Mouse (Mus musculus) urinary bladder, postnatal 14 days (tissue): Measurements from ENCODE around the gene Nes.

Source experiments
- DNase-seq: peaks from one replicate; pipeline ENCODE4 v3.0.0; 2021; ENCODE audit warnings: low spot score

Nes gene

DNA sequence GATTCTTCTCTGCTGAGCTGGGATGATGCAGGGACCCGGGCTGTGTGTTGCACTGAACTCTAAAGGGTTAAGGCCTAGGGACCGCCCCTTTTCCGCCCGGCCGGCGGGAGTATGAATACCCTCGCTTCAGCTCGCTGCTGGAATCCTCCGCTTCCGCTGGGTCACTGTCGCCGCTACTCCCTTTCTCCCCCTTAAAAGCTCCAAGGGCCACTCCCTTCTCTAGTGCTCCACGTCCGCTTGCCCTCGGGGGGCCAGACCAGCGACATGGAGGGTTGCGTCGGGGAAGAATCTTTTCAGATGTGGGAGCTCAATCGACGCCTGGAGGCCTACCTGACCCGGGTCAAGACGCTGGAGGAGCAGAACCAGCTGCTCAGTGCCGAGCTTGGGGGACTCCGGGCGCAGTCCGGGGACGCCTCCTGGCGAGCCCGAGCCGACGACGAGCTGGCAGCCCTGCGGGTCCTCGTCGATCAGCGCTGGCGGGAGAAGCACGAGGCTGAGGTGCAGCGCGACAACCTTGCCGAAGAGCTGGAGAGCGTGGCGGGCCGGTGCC lies at the start of gene Nes:
Nes (plus strand) TSS at position 140 of the 550 bp plus-strand sequence.
- peak; percentile 48 for DNase-seq

DNA sequence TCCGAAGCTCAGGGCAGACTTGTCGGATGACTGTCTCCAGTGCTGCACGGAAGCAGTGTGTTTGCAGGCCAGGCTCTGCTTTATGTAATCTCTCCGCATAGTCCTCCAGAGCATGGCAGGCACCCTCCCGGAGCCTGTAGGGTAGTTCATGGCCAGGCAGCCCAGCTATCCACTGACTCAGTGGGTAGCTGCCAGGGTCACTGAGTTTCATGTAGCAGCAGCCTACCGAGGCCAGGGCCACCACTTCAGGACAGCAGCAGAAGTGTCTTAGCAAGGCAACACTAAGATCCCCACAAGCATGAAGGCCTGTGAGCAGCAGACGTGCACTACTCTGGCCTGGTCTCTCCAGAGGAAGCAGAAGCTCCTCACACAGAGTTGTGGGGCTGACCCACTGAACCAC lies 45.9 kb upstream of the Nes start:
- DNase-seq = no peak

DNA sequence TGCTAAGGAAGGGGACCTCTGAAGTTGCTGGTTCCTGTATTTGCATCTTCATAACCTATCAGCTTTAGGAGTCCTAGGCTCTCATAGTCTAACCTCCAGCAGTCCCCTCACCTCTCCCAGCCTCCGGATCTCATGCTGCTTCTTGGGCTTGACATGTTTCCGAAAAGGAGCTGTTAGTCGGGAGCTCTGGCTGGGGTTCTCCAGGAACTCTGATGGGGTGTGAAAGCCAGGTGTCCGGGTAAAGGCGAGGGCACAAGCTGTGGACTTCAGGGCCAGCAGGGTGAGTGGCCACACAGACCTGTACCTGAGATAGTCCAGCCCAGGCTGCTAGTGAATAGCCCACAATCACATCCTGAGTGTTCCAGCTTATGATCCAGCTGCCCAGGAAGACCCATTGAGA lies 43.4 kb upstream of the Nes start:
- no peak for DNase-seq

DNA sequence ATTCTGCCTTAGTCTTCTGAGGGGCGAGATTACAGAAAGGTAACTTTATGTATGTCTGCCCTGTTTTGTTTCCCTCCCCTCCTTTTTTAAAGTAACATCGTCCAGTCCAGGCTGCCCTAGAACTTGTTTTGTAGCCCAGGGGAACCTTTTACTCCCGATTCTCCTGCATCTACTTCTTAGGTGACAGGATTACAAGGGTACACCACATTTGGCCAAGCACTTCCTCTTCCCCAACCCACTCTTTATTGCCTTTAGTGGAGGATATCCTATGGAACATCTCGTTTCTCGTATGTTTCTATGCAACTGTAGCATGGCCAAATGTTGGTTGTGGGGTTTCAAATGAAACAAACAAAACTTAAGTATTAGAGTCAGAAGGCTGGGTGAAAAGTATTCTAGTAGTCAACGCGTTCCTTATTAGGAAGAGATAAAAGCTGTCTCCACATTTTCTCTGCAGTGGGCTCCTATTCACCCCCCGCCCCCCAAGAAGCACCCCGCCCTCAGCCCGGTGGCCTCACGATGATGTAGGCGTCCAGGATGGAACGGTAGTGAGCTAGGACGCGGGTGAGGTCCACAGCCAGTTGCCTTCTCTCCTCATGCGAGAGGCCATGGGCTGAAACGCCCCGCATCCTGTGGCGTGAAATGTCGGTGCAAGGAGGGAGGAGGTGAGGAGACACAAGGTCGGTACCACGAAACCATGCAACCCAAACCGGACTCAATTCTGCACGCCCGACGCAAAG lies 41.4 kb upstream of the Nes start:
- DNase-seq = no peak

DNA sequence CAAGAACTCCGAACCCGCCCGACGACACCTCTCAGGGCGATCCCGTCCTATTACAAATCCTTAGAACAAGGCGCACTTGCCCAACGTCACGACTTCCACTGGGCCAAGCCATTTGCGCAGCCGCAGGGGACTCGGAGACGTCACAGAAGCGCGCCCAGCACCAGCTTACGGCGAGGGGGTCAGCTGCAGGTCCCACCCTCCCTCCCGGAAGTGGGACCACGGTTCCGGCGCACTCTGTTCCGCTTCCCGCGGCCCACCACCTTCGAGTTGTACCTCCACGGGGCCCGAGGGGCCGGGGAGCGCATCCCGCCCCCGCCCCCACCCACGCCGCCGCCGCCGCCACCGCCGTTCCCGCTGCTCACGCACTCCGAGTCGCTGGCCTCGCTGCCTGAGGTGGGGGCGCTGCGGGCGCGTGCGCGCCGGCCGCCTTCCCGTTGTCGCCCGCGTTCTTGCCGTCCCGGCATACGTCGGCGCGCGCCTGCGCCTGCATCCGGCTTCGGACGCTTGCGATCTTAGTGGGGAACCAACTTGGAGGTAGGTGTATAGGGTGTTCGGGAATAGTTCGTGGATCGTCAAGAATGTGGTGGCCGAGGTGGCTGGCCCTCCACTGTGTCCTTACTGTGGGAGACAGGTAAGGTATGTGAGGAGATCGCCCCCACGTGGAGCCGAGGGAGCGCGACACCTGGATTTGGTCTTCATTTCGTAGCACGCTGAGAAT lies 40.6 kb upstream of the Nes start, which contains the start of the genes Isg20l2 and Rrnad1:
Isg20l2 (plus strand) TSS at position 237 of the 718 bp plus-strand sequence.
Rrnad1 (minus strand) TSS at position 640 of the 718 bp plus-strand sequence.
- DNase-seq = peak; percentile 97

DNA sequence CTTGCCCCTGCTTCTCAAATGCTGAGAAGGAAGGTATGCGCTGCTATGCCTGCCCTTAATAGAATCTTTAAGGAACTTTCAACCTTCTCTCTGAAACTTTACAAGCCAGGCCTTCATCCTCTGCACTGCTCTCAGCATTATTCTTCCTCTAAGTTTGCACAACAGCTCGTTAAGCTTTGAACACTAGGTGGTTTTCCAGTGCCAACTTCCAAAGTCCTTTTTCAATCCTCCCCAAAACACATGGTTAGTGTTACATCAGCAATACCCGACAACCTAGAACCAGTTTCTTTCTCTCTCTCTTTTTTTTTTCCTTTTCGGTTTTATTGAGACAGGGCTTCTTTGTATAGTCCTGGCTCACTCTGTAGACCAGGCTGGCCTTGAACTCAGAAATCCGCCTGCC lies 36.9 kb upstream of the Nes start:
- DNase-seq = no peak

DNA sequence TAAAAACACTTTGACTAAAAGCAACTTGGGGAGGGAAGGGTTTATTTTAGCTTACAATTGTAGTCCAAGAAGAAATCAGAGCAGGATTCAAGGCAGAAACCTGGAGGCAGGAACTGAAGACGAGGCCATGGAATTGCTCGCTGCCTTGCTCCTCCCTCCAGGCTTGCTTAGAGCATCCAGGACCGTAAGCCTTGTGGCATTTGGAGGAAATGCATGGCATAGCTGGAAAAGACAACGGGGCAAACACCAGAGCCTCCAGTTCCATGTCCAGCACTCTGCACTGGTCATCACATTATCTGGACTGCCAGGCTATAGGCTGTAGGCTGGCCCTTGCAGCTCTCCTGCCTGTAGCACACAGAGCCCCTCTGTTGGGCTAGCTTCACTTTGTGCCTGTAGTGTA lies 36.4 kb upstream of the Nes start:
- no peak for DNase-seq

DNA sequence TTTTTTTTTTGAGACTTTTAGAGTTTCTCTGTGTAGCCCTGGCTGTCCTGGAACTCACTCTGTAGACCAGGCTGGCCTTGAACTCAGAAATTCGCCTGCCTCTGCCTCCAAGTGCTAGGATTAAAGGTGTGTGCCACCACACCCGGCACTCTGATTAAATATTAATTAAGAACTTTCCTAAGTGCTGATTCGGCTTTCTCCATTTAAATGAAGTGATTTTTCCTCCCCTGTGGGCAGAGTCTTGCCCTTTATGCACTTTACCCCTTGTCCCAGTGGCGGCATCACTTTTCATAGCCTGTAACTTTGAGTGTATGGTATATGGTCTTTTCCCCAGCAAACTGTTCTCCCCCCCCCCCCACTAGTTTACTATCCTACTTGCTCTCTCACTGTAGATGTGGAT lies 35.7 kb upstream of the Nes start:
- DNase-seq = no peak

DNA sequence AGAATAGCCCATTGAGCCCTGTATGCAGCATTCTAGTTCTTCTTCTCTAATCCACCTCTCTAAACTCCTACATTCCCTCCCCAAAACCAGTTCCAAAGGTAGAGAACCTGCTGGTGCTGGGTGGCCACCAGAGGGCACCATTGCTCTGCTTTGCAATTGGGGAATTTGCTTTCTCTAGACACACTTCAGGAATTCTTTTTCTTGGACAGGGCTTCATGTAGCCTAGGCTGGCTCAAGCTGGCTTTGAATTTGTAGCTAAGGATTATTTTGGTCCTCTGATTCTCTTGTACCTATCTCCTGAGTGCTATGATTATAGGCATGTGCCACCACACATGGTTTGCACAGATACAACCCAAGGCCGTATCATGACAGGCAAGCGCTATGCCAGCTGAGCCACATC lies 35.1 kb upstream of the Nes start:
- DNase-seq = peak; percentile 90

DNA sequence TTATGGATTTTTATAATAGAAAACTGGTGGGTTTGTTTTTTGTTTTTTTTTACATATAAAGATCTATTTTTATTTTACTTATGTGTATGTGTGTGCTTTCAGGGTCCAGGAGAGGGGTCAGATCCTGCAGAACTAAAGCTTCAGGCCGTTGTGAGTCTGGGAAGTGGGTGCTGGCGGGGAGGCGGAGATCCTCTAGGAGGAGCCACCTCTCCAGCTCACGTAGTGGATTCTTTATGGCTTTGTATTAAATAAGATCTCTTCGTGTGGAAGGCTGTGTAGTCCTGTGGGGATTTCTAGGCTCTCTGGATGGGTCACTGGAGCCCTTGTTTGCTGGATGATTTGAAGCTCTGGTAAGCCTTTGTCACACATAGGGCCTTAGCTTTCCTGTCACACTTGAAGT lies 30.3 kb upstream of the Nes start:
- no peak for DNase-seq

DNA sequence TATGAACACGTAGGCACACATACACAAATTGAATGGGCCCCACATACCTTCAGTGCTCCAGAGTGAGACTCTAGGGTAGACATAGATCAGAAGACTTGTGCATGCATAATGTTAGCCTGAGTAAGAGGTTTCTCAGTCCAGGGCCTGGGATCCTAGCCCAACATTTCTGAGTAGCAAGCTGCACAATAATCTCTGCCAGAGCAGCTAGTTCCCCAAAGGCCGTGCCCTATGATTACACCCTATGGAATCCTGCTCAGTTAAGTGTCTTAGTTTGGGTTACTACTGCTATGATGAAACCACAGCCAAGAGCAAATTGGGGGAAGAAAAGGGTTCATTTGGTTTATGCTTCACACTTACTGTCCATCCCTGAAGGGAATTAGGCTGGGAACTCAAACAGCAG lies 28.4 kb upstream of the Nes start:
- DNase-seq = no peak

DNA sequence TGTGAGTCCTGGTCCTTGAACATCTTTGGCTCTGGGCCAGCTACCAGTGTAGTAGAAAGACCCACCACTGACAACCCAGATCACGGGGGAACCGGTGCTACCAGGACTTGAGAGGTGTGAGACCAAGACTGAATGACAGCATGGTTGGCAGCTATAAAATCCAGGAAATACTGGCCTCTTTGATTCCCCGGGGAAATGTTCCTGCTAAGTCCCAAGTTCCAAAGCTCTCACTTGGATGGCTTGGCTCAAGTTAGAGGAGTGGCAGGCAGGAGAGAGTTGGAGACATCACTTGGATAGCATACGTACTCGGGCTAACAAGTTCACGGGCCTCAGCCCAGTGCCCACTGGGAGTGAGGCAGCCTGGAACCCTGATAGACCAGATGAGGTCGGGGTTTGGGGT lies 27.3 kb upstream of the Nes start:
- DNase-seq = no peak

DNA sequence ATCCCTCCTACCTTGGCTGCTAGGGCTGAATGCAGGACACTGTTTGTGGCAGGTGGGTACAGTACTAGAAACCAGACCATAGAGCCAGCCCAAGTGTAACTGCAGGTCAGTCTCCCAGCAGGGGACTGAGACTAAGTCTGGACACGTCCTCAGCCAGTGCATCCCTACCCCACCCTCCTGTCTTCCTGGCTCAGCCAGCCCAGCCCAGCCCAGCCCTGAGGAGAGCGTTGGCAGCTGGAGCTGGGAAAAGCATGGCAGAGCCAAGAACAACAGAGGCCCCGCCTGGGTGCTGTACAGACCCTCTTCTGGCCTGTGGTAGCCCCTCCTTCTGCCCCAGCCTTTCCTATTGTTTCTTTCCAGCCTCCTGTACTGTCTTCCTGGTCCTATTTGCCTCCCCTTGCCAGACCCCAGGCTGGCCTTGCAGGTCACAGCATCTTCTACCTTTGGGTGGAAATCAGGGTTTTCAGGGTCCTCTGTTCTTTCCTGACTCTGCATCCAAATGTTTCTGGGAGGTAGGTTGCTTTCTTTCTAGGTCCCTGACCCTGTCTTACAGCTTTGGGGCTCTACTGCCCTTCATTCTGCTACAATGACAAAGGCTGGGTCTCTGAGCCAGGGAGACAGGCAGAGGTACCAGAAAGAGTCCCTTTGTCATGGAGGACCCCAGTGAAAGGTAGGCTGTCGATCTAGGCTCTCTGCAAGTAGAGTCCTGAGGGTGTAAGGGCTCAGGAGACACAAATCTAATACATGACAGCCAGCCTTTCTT lies 25.9 kb upstream of the Nes start:
- DNase-seq = peak; percentile 44

DNA sequence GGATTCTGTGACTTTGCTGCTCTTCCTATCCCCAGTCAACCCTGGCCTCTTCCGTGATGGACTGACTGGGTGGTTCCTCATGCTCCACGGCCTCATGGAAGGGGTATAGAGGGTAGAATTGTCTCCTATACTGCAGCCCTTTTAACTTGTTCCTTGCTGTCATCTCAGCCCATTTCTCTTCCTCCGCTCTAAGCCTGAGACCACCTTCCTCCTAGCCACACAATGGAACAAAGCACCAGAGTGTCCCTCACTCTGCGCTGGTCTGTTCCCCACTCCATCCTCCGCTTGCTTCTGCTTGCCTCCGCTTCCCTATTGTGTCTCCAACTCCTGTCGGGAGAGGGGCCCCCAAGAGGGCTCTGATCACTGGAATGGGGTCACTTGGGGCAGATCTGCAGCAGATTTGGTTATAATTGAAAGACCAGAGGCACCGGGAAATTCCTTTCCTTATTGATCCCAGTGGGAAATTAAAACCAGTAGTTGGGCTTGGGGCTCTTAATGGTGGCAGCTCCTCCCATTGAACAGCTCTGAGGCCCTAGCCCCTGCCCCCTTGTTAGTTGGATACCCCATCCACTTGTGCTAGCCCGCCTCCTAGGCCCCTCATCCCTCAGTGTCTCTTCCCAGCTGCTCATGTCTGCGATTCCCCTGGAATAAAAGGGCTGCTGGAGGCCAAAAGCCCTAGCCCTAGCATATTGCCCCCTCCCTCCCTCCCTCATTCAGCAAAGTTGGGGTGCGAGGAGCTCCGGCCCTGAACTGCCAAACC lies 24.9 kb upstream of the Nes start:
- DNase-seq = no peak

DNA sequence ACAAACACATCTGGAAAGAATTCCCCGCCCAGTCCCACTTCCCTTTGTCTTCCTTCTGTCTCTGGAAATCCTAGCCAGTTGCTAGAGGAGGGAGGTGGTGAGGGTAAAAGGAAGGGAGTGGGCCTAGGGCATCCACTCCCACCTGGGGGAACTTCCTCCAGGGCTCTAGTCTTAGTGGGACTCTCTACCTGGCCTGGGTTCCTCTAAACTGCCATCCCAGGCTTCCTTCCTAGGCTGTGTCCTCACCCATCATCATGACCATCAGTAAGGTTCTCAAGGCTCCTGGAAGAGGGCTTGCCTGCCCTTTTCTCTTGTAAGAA lies 24.4 kb upstream of the Nes start:
- DNase-seq = no peak

DNA sequence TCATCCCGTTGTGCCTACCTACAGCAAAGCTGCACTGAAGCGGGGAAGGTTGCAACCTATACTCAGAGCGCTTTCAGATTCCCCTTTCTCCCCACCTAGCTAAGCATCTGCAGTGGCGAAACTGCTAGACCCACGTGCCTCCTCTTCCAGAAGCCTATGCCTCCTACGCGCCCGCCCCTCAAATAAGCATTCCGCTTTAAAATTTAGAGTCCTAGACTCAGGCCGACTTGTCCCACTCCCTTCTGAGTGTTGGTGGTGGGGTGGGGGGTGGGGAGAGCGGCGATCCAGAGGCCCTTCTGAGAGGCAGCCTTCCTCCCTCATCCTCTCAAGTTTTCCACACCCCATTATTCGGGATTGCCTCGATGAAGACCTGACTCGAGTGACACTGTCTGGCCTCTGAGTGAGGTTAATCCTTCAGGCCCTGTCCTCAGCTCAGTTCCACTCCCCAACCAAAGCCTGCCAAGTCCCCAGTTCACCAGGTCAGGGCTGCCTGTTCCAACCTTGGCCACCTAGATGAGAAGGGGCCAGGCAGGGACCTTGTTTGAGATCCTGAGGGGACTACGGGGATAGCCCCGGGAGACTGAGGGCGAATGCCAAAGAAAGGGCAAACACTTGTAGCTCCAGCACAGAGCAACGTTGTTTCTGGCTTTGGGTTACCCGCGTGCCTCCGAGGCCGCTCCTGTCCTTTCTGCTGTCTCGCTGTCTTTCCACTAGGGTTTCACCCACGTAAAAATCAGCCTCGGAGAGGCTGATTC lies 23.6 kb upstream of the Nes start:
- DNase-seq = no peak

DNA sequence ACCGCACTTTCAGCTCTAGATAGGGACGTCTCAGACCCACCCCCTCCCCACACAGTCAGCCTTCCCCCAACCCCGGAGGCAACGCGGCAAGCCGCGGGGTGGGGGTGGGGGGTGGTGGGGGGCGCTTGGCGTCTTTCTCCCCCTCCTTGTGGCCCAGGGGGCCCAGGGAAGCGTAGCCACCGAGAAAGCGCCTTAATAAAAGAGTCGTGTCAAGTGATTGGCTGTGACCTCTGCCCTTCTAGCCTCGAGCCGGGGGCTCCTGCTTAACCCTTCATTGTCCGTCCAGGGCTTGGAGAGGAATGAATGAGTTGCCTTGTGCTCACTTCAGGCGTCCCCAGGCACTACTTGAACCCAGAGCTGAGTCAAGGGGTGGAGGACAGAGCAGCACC lies 23.1 kb upstream of the Nes start:
- no peak for DNase-seq

DNA sequence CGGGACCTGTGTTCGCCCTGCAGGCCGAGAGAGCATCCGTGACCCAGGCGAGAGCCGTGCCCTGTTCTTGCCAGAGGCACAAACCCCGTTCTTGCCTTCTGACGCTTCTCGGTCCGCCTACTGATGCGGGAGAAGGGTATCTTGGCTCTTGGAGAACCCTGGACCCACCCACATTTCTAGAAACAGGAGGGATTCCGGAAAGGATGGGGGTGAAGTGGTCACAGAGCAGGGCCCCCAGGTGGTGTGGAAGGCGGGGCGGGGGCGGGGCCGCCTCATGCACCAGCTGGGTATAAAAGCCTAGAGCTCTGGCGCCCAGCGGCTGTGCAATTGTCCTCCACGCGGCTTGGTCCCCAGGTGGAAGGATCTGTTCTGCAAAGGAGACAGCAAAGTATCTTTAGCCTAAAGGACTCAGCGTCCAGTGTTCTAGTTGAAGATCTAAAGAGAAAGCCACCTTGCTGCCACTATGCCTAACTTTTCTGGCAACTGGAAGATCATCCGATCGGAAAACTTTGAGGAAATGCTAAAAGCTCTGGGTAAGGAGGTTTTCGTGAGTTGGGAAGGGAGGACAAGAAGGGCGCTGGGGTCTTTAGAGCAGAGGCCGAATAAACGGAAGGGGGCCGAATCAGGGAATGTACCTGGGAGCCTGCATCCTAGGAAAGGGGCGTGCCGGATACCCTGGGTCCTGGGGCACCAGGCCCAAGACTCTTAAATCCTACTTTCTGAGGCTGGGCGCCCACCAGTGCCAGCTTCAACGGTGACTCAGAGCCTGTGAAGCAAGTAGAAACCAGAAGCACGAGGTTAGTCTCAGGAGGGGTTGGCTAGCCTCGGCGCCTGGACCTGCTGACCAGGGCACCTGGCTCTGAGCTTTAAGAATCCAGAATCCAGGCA lies 22.3 kb upstream of the Nes start, which contains the start of gene Crabp2:
Crabp2 (plus strand) TSS at position 289 of the 888 bp plus-strand sequence.
- no peak for DNase-seq

DNA sequence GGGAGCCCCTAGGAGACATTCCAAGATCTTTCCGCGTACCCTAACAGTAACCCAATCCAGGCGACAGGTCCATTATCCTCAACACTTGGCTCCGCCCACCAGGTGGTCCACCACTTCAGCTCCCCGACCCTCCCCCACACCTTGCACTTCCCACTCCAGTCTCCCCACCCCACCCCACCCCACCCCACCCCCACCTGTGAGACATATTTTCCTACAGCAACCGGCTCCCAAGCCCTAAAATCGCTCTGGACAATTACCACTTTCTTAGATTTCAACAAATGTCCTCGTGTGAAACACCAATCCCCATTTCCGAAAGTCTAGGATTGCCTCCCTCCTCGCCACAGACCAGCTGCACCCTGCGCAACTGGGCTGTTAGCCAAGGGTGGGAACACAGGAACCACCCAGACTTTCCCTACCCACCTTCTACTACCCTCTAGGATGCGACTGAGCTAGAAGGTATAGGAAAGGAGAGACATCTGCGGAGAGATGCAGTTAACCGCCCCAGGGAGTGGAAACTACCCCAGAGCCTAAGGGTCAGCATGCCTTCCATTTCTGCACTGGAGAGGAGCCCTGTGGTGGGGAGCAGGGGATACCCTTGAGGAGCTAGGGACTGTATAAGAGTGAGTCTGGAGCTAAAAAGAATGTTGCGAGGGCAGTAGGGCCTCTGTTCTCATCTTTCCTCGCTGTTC lies 21.5 kb upstream of the Nes start:
- no peak for DNase-seq
